Mouse (Mus musculus) limb, embryonic 10.5 days (tissue): ENCODE data around the gene Pip5kl1. TPM values are rescaled to one million over a fixed set of nuclear protein-coding genes. Genes with fewer than 3 reads are reported as not detected.
A peak's percentile ranks its signal among the peaks of the same experiment; 100 is the strongest.

Experiments used
- DNase-seq: peaks from one replicate; pipeline ENCODE4 v3.0.0-alpha.2; 2017; ENCODE audit warnings: low spot score
- H3K27ac ChIP-seq: fragments of 300-500 bp; sonication (generic); 2 replicates; pipeline ENCODE4 v1.5.1; 2016; ENCODE audit warnings: mild to moderate bottlenecking
- H3K27me3 ChIP-seq: fragments of 300-500 bp; sonication (generic); 2 replicates; pipeline ENCODE4 v1.6.1; 2016; ENCODE audit warnings: low read depth, mild to moderate bottlenecking; ENCODE audit not compliant: poor library complexity, severe bottlenecking
- H3K36me3 ChIP-seq: fragments of 300-500 bp; sonication (generic); 2 replicates; pipeline ENCODE4 v1.6.1; 2016; ENCODE audit warnings: mild to moderate bottlenecking, moderate library complexity
- H3K4me1 ChIP-seq: fragments of 300-500 bp; sonication (generic); 2 replicates; pipeline ENCODE4 v1.6.1; 2016
- H3K4me3 ChIP-seq: fragments of 300-500 bp; sonication (generic); 2 replicates; pipeline ENCODE4 v1.5.1; 2016; ENCODE audit warnings: mild to moderate bottlenecking, moderate library complexity
- H3K9me3 ChIP-seq: fragments of 300-500 bp; sonication (generic); replicated peaks from 2 replicates; pipeline ENCODE4 v1.6.1; 2016; ENCODE audit warnings: mild to moderate bottlenecking
- WGBS: fragments of 180-500 bp; shearing (Covaris S2); methylation state at CpG from one replicate; pipeline ENCODE4 v1.1.7; 2016; 5-methylcytosine and 5-hydroxymethylcytosine counted together
- polyA plus RNA-seq: library from polyadenylated mRNA; unstranded; fragments of >200 nt; fragmentation: Nextera tagmentation; extraction: Ambion mirVana; gene quantifications from 2 replicates; pipeline ENCODE4 v1.2.1, GENCODE M21; 2016

Gene Pip5kl1
- polyA plus RNA-seq, 1 experiment from 2014 or later = 2.7 TPM

GRCm38 (mm10) chr2:32578146-32579046, 3.8 kb downstream of the Pip5kl1 start:
- H3K4me3 ChIP-seq = 0 out of 2 replicates have a peak overlapping the region, but pooled peaks have one; percentile 11
- peaks cover 28% of the 10 kb centered on the region for H3K4me1 ChIP-seq
- peaks cover 3% of the 10 kb centered on the region for H3K36me3 ChIP-seq
- no peak for DNase-seq
- WGBS = 42% methylated on average over 25 of the region's 30 CpGs
- H3K27ac ChIP-seq = no peak overlapping the region
- no peaks in the 10 kb centered on the region for H3K9me3 ChIP-seq
- peaks cover 72% of the 10 kb centered on the region for H3K27me3 ChIP-seq

- Histone ChIP-seq H3K36me3 (no peaks in the 10 kb centered on the region), H3K9me3 (no peaks in the 10 kb centered on the region), H3K27ac (no peak overlapping the region), H3K27me3 (peaks cover 63% of the 10 kb centered on the region), H3K4me1 (peaks cover 14% of the 10 kb centered on the region), H3K4me3 (peak overlapping the region; percentile 33)
- DNase-seq = peak; percentile 50
- 36% methylated on average over 19 of the region's 19 CpGs for WGBS
These were observed 7.0 kb downstream of the Pip5kl1 start for GRCm38 (mm10) chr2:32581450-32582095.

- peaks cover 29% of the 10 kb centered on the region for H3K4me1 ChIP-seq
- DNase-seq = peak; percentile 84
- H3K27me3 ChIP-seq = peaks cover 47% of the 10 kb centered on the region
- peak overlapping the region; percentile 46 for H3K4me3 ChIP-seq
- no peaks in the 10 kb centered on the region for H3K9me3 ChIP-seq
- 15% methylated on average over 37 of the region's 37 CpGs for WGBS
- H3K36me3 ChIP-seq = no peaks in the 10 kb centered on the region
- H3K27ac ChIP-seq = peak overlapping the region; percentile 69
These were observed 8.5 kb downstream of the Pip5kl1 start for GRCm38 (mm10) chr2:32582830-32583799.

GRCm38 (mm10) chr2:32585149-32585714, 10.6 kb downstream of the Pip5kl1 start:
- Histone ChIP-seq H3K9me3 (no peaks in the 10 kb centered on the region), H3K27ac (no peak overlapping the region), H3K4me1 (peaks cover 30% of the 10 kb centered on the region), H3K4me3 (no peak overlapping the region), H3K27me3 (peaks cover 26% of the 10 kb centered on the region), H3K36me3 (peaks cover 10% of the 10 kb centered on the region)
- DNase-seq = no peak
- 85% methylated on average over 7 of the region's 7 CpGs for WGBS

GRCm38 (mm10) chr2:32586871-32587351, 12.3 kb downstream of the Pip5kl1 start, which contains the start of gene St6galnac4:
St6galnac4 (plus strand) TSS chr2:32587095.
- H3K36me3 ChIP-seq = peaks cover 15% of the 10 kb centered on the region
- peak; percentile 97 for DNase-seq
- H3K27ac ChIP-seq = peak within 1 kb of the TSS; percentile 89
- H3K4me1 ChIP-seq = peaks cover 30% of the 10 kb centered on the region
- peaks cover 13% of the 10 kb centered on the region; the same call in 1 of the 2 replicates for H3K27me3 ChIP-seq
- peak within 1 kb of the TSS; percentile 69 for H3K4me3 ChIP-seq
- WGBS = under 1% methylated on average over 38 of the region's 38 CpGs
- H3K9me3 ChIP-seq = no peaks in the 10 kb centered on the region

GRCm38 (mm10) chr2:32587731-32588321, 13.2 kb downstream of the Pip5kl1 start:
- 21% methylated on average over 9 of the region's 9 CpGs for WGBS
- H3K36me3 ChIP-seq = peaks cover 15% of the 10 kb centered on the region
- no peak for DNase-seq
- no peaks in the 10 kb centered on the region for H3K9me3 ChIP-seq
- peak overlapping the region; percentile 69 for H3K4me3 ChIP-seq
- peak overlapping the region; percentile 89 for H3K27ac ChIP-seq
- peaks cover 30% of the 10 kb centered on the region for H3K4me1 ChIP-seq
- peaks cover 5% of the 10 kb centered on the region; the same call in 1 of the 2 replicates for H3K27me3 ChIP-seq

GRCm38 (mm10) chr2:32589213-32589795, 14.7 kb downstream of the Pip5kl1 start:
- no peaks in the 10 kb centered on the region for H3K9me3 ChIP-seq
- no peaks in the 10 kb centered on the region for H3K27me3 ChIP-seq
- no peak overlapping the region for H3K4me3 ChIP-seq
- peaks cover 21% of the 10 kb centered on the region for H3K36me3 ChIP-seq
- DNase-seq = no peak
- 84% methylated on average over 11 of the region's 11 CpGs for WGBS
- H3K4me1 ChIP-seq = peaks cover 24% of the 10 kb centered on the region
- H3K27ac ChIP-seq = no peak overlapping the region

GRCm38 (mm10) chr2:32590224-32590623, 15.6 kb downstream of the Pip5kl1 start:
- DNase-seq = no peak
- Histone ChIP-seq H3K4me1 (peaks cover 24% of the 10 kb centered on the region), H3K36me3 (peaks cover 29% of the 10 kb centered on the region), H3K27me3 (no peaks in the 10 kb centered on the region), H3K4me3 (no peak overlapping the region), H3K27ac (peak overlapping the region; percentile 28; the same call in 1 of the 2 replicates), H3K9me3 (no peaks in the 10 kb centered on the region)
- 88% methylated on average over 10 of the region's 10 CpGs for WGBS

- Histone ChIP-seq H3K27me3 (no peaks in the 10 kb centered on the region), H3K4me1 (peaks cover 24% of the 10 kb centered on the region), H3K36me3 (peaks cover 39% of the 10 kb centered on the region), H3K27ac (no peak overlapping the region), H3K9me3 (no peaks in the 10 kb centered on the region), H3K4me3 (no peak overlapping the region)
- DNase-seq = no peak
- WGBS = 77% methylated on average over 6 of the region's 6 CpGs
These were observed 16.7 kb downstream of the Pip5kl1 start for GRCm38 (mm10) chr2:32591249-32591648.

- 93% methylated on average over 13 of the region's 13 CpGs for WGBS
- no peaks in the 10 kb centered on the region for H3K27me3 ChIP-seq
- peak overlapping the region; percentile 46; the same call in 1 of the 2 replicates for H3K27ac ChIP-seq
- H3K4me1 ChIP-seq = peaks cover 7% of the 10 kb centered on the region
- no peaks in the 10 kb centered on the region for H3K9me3 ChIP-seq
- peaks cover 42% of the 10 kb centered on the region for H3K36me3 ChIP-seq
- no peak overlapping the region for H3K4me3 ChIP-seq
- DNase-seq = no peak
These were observed 22.1 kb downstream of the Pip5kl1 start for GRCm38 (mm10) chr2:32596725-32597124.

- Histone ChIP-seq H3K9me3 (no peaks in the 10 kb centered on the region), H3K4me1 (peaks cover 13% of the 10 kb centered on the region), H3K4me3 (no peak overlapping the region), H3K27me3 (no peaks in the 10 kb centered on the region), H3K27ac (0 out of 2 replicates have a peak overlapping the region, but pooled peaks have one; percentile 46), H3K36me3 (peaks cover 42% of the 10 kb centered on the region)
- 91% methylated on average over 5 of the region's 5 CpGs for WGBS
- no peak for DNase-seq
These were observed 22.7 kb downstream of the Pip5kl1 start for GRCm38 (mm10) chr2:32597248-32597647.
